Mouse (Mus musculus) activated CD4-positive, CD25-positive, alpha-beta regulatory T cell (primary cell): ENCODE results near the gene Gm5868. TPM values are rescaled to one million over a fixed set of nuclear protein-coding genes. Genes with fewer than 3 reads are reported as not detected.

ENCODE experiments used
- polyA plus RNA-seq, 2 experiments: library from polyadenylated mRNA; unstranded; fragments of 100-300 nt; shearing (Covaris generic); gene quantifications; one replicate each; pipeline ENCODE4 v1.2.1; 2017

The Gm5868 gene
- not detected for polyA plus RNA-seq

GRCm38 (mm10) chr5:72587192-72587681 lies at the start of gene Gm5868:
Gene Gm5868, minus strand, starts transcription at chr5:72587551.

GRCm38 (mm10) chr5:72580970-72581332 lies 6.4 kb downstream of the Gm5868 start, which contains the start of gene Zar1:
Gene Zar1, minus strand, starts transcription at chr5:72581254.

GRCm38 (mm10) chr5:72559544-72560049 lies 27.8 kb downstream of the Gm5868 start, which contains the start of gene Nfxl1:
Gene Nfxl1, minus strand, starts transcription at chr5:72559684.

Other genes starting within 250 kb of the Gm5868 start
- gene Corin, start 83.1 kb downstream of the Gm5868 start, polyA plus RNA-seq: under 1 TPM; 0.20 to 0.22 TPM
- 1 to 10 TPM; 5.9 to 6.9 TPM for gene Nfxl1, start 27.9 kb downstream of the Gm5868 start, polyA plus RNA-seq
- gene Zar1, start 6.3 kb downstream of the Gm5868 start, polyA plus RNA-seq: not detected
- gene Cnga1, start 56.7 kb upstream of the Gm5868 start, polyA plus RNA-seq: 1 to 10 TPM in 1 of 2 experiments, under 1 TPM in 1; 0.79 to 2.0 TPM
- gene Nipal1, start 60.2 kb upstream of the Gm5868 start, polyA plus RNA-seq: 10 to 100 TPM; 22.6 to 37.3 TPM
- 100 to 1,000 TPM in 1 of 2 experiments, 10 to 100 TPM in 1; 68.0 to 103 TPM for gene Txk, start 165.2 kb upstream of the Gm5868 start, polyA plus RNA-seq